ENCODE assay signal across 25 mouse cellular contexts in the genomic region with DNA sequence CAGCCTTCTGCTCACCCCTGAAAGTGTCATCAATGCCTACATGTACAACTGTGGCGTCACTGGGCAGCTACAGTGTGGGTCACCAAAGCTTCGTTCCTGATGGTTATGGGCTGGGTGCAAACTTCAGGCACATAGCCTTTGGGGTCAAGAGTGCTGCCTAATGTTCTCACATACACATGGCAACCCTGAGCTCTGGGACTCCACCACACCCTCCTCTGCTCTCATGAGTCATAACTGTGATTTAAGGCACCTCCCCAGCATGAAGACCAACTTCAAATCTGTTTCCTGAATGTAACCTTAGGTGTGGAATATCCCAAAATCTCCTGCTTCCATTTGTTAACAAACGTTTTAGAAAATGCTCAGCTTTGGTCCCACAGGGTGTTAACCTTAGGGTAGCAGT.
"Had no signal": no experiment of that assay in that cellular context is flagged by ENCODE, and none has a peak within 500 bp of the region (broad histone marks: within the 10 kb centered on the region; RNA-seq: fewer than 3 reads in every experiment).

No protein-coding gene starts in this region.

- H3K27ac ChIP-seq: gastrocnemius, adult 2 months; heart, adult 2 months; heart, embryonic 10.5 days; hindbrain, embryonic 10.5 days; hindbrain, embryonic 12.5 days; hindbrain, embryonic 14.5 days; intestine, embryonic 15.5 days; layer of hippocampus, adult 2 months; left cerebral cortex, adult 2 months; limb, embryonic 13.5 days; limb, embryonic 15.5 days; liver, embryonic 12.5 days; liver, embryonic 14.5 days had no signal

- H3K9me3 ChIP-seq: heart, embryonic 10.5 days; heart, embryonic 12.5 days; hindbrain, embryonic 10.5 days; hindbrain, embryonic 12.5 days; intestine, embryonic 15.5 days; limb, embryonic 13.5 days; limb, embryonic 15.5 days; liver, embryonic 12.5 days had no signal

- H3K27me3 ChIP-seq: heart, embryonic 12.5 days; hindbrain, embryonic 12.5 days; intestine, embryonic 15.5 days; limb, embryonic 13.5 days; limb, embryonic 15.5 days; liver, embryonic 12.5 days had no signal

- H3K9ac ChIP-seq: heart, embryonic 12.5 days; hindbrain, embryonic 12.5 days; hindbrain, embryonic 14.5 days; intestine, embryonic 15.5 days; limb, embryonic 13.5 days; limb, embryonic 15.5 days; liver, embryonic 12.5 days; liver, embryonic 14.5 days had no signal

- H3K4me2 ChIP-seq: heart, embryonic 12.5 days; hindbrain, embryonic 12.5 days; hindbrain, embryonic 14.5 days; intestine, embryonic 15.5 days; limb, embryonic 13.5 days; limb, embryonic 15.5 days; liver, embryonic 12.5 days had no signal

- H3K4me3 ChIP-seq: gastrocnemius, adult 2 months; heart, adult 2 months; heart, embryonic 10.5 days; heart, embryonic 12.5 days; hindbrain, embryonic 10.5 days; hindbrain, embryonic 12.5 days; intestine, embryonic 15.5 days; layer of hippocampus, adult 2 months; left cerebral cortex, adult 2 months; limb, embryonic 13.5 days; limb, embryonic 15.5 days; liver, embryonic 12.5 days had no signal

- ATAC-seq: inflammation-experienced regulatory T-cells, adult 6 months; intestine, embryonic 15.5 days; intestine, postnatal 0 days; liver, embryonic 12.5 days had no signal

- DNase-seq: gastrocnemius, adult 2 months; gastrocnemius, postnatal 10 days; gastrocnemius, postnatal 25 days; heart, adult 2 months; heart, postnatal 10 days; heart, postnatal 4 days; kidney, adult 18-20 months; kidney, adult 8-10 months; kidney, postnatal 10 days; kidney, postnatal 25 days; kidney, postnatal 4 days had no signal

- H3K4me1 ChIP-seq: hindbrain, embryonic 10.5 days; hindbrain, embryonic 12.5 days; intestine, embryonic 15.5 days; limb, embryonic 13.5 days; limb, embryonic 15.5 days; liver, embryonic 12.5 days had no signal
